Mouse (Mus musculus) kidney, embryonic 16.5 days (tissue): ENCODE results near the gene Sec31b. TPM values are rescaled to one million over a fixed set of nuclear protein-coding genes. Genes with fewer than 3 reads are reported as not detected.

Experiments used
- polyA plus RNA-seq: library from polyadenylated mRNA; unstranded; fragments of >200 nt; fragmentation: Nextera tagmentation; extraction: Ambion mirVana; gene quantifications from 2 replicates; pipeline ENCODE4 v1.2.1, GENCODE M21; 2015

Gene Sec31b
- polyA plus RNA-seq, 1 experiment from 2014 or later, result 1.3 TPM

Other genes starting within 250 kb of the Sec31b start
- gene Scd4, start 212.8 kb downstream of the Sec31b start, polyA plus RNA-seq, result 0.12 and 0.17 TPM in 2 replicates
- gene Scd1, start 138.0 kb downstream of the Sec31b start, polyA plus RNA-seq, result 3.1 and 3.3 TPM in 2 replicates
- 2.6 and 2.8 TPM in 2 replicates for gene Wnt8b, start 52.4 kb downstream of the Sec31b start, polyA plus RNA-seq
- 1.2 TPM in 1 of 2 replicates, not detected in the other for gene Gm20538, start 7.0 kb upstream of the Sec31b start, polyA plus RNA-seq
- 632 and 676 TPM in 2 replicates for gene Ndufb8, start 9.6 kb upstream of the Sec31b start, polyA plus RNA-seq
- 32.8 and 34.2 TPM in 2 replicates for gene Hif1an, start 17.0 kb upstream of the Sec31b start, polyA plus RNA-seq
- gene Pax2, start 210.2 kb upstream of the Sec31b start, polyA plus RNA-seq, result 23.8 and 33.2 TPM in 2 replicates